18 mouse cellular contexts compared by ENCODE assay signal in genomic region chr5:135066008-135066407, GRCm38 (mm10). TPM values are rescaled to one million over a fixed set of nuclear protein-coding genes. Genes with fewer than 3 reads are reported as not detected.
DNase-seq lines count a peak whose midpoint lies in the region; ATAC-seq and TF ChIP-seq lines count a peak whose summit lies in the region.
"Had no signal": no experiment of that assay in that cellular context is flagged by ENCODE, and none has a peak within 500 bp of the region (broad histone marks: within the 10 kb centered on the region; RNA-seq: fewer than 3 reads in every experiment).

No protein-coding gene starts in this region.

- H3K36me3 ChIP-seq in forebrain, embryonic 10.5 days (replicated peaks) = peaks cover 47% of the 10 kb centered on the region
- peaks cover 34% of the 10 kb centered on the region for H3K36me3 ChIP-seq in forebrain, embryonic 13.5 days (ENCODE audit: poor library complexity, severe bottlenecking)
- peaks cover 23% of the 10 kb centered on the region for H3K36me3 ChIP-seq in hindbrain, embryonic 14.5 days (replicated peaks; ENCODE audit: control insufficient read depth, insufficient read depth)
- H3K36me3 ChIP-seq in hindbrain, embryonic 11.5 days (ENCODE audit: control insufficient read depth, insufficient read depth, low read length) = no peaks in the 10 kb centered on the region
- peaks cover 3% of the 10 kb centered on the region for H3K36me3 ChIP-seq in midbrain, embryonic 15.5 days (replicated peaks)
- H3K36me3 ChIP-seq in midbrain, embryonic 16.5 days (ENCODE audit: control insufficient read depth, insufficient read depth, low read length) = peaks cover 7% of the 10 kb centered on the region; the same call in 1 of the 2 replicates
- H3K36me3 ChIP-seq in liver, embryonic 14.5 days (replicated peaks; ENCODE audit: control insufficient read depth, insufficient read depth, low read depth) = no peaks in the 10 kb centered on the region; the same call in 1 of the 2 replicates
- H3K36me3 ChIP-seq: intestine, embryonic 15.5 days had no signal

- no peaks in the 10 kb centered on the region for H3K27me3 ChIP-seq in forebrain, embryonic 10.5 days (ENCODE audit: poor library complexity, severe bottlenecking)
- H3K27me3 ChIP-seq in forebrain, embryonic 13.5 days = no peaks in the 10 kb centered on the region
- no peaks in the 10 kb centered on the region for H3K27me3 ChIP-seq in hindbrain, embryonic 14.5 days (ENCODE audit: control insufficient read depth, insufficient read depth, low read length)
- no peaks in the 10 kb centered on the region for H3K27me3 ChIP-seq in hindbrain, embryonic 11.5 days (ENCODE audit: control insufficient read depth, insufficient read depth, low read length)
- no peaks in the 10 kb centered on the region for H3K27me3 ChIP-seq in midbrain, embryonic 15.5 days (replicated peaks)
- no peaks in the 10 kb centered on the region for H3K27me3 ChIP-seq in midbrain, embryonic 16.5 days (ENCODE audit: control insufficient read depth, insufficient read depth, low read depth, low read length)
- H3K27me3 ChIP-seq in liver, embryonic 14.5 days (ENCODE audit: control insufficient read depth, insufficient read depth, low read length) = no peaks in the 10 kb centered on the region
- H3K27me3 ChIP-seq: intestine, embryonic 15.5 days had no signal

- H3K4me1 ChIP-seq in forebrain, embryonic 10.5 days = peaks cover 26% of the 10 kb centered on the region
- H3K4me1 ChIP-seq in forebrain, embryonic 13.5 days = peaks cover 24% of the 10 kb centered on the region
- peaks cover 24% of the 10 kb centered on the region for H3K4me1 ChIP-seq in hindbrain, embryonic 14.5 days (replicated peaks; ENCODE audit: control insufficient read depth, insufficient read depth, low read length)
- no peaks in the 10 kb centered on the region for H3K4me1 ChIP-seq in hindbrain, embryonic 11.5 days (replicated peaks; ENCODE audit: control insufficient read depth, insufficient read depth, low read length)
- H3K4me1 ChIP-seq in midbrain, embryonic 15.5 days = peaks cover 27% of the 10 kb centered on the region
- H3K4me1 ChIP-seq in midbrain, embryonic 16.5 days (ENCODE audit: control insufficient read depth, insufficient read depth, low read length) = peaks cover 21% of the 10 kb centered on the region
- peaks cover 16 to 20% of the 10 kb centered on the region in 2 experiments for H3K4me1 ChIP-seq in liver, embryonic 14.5 days (replicated peaks; ENCODE audit: control insufficient read depth in 2 of 2, insufficient read depth in 2 of 2, low read length in 1 of 2)

- no peaks in the 10 kb centered on the region for H3K9me3 ChIP-seq in forebrain, embryonic 10.5 days
- no peaks in the 10 kb centered on the region for H3K9me3 ChIP-seq in forebrain, embryonic 13.5 days (replicated peaks)
- H3K9me3 ChIP-seq in hindbrain, embryonic 14.5 days (ENCODE audit: control insufficient read depth, low read length) = no peaks in the 10 kb centered on the region
- no peaks in the 10 kb centered on the region for H3K9me3 ChIP-seq in hindbrain, embryonic 11.5 days (ENCODE audit: control insufficient read depth, low read length)
- H3K9me3 ChIP-seq in midbrain, embryonic 15.5 days = no peaks in the 10 kb centered on the region
- no peaks in the 10 kb centered on the region for H3K9me3 ChIP-seq in midbrain, embryonic 16.5 days (replicated peaks; ENCODE audit: control insufficient read depth, low read length, poor library complexity, severe bottlenecking)
- no peaks in the 10 kb centered on the region for H3K9me3 ChIP-seq in liver, embryonic 14.5 days (ENCODE audit: control insufficient read depth, low read length)
- H3K9me3 ChIP-seq: intestine, embryonic 15.5 days had no signal

- ATAC-seq in forebrain, embryonic 13.5 days = no peak
- ATAC-seq in hindbrain, embryonic 14.5 days (ENCODE audit: low FRiP score) = no peak
- ATAC-seq in hindbrain, embryonic 11.5 days (ENCODE audit: low FRiP score) = no peak
- no peak for ATAC-seq in midbrain, embryonic 15.5 days (replicated peaks)
- ATAC-seq in midbrain, embryonic 16.5 days = no peak
- ATAC-seq in liver, embryonic 14.5 days (ENCODE audit: insufficient read depth) = no peak
- ATAC-seq: intestine, embryonic 15.5 days had no signal

- WGBS in forebrain, embryonic 10.5 days = 92% methylated on average over 3 of the region's 3 CpGs
- 88% methylated on average over 3 of the region's 3 CpGs for WGBS in forebrain, embryonic 13.5 days
- 91% methylated on average over 3 of the region's 3 CpGs for WGBS in hindbrain, embryonic 14.5 days
- 96% methylated on average over 3 of the region's 3 CpGs for WGBS in hindbrain, embryonic 11.5 days
- whole genome bisulfite sequencing in midbrain, embryonic 15.5 days = 95% methylated on average over 3 of the region's 3 CpGs
- WGBS in midbrain, embryonic 16.5 days = 92% methylated on average over 3 of the region's 3 CpGs
- WGBS in liver, embryonic 14.5 days (ENCODE audit: insufficient replicate concordance) = 75% methylated on average over 3 of the region's 3 CpGs

- TF ChIP-seq CTCF in liver, embryonic 14.5 days (IDR thresholded peaks at IDR 0.05; ENCODE audit: low read depth) = no peak

- DNase-seq in forebrain, embryonic 10.5 days (ENCODE audit: extremely low spot score, low spot score) = no peak
- DNase-seq in hindbrain, embryonic 14.5 days (ENCODE audit: low spot score) = no peak
- no peak for DNase-seq in hindbrain, embryonic 11.5 days (ENCODE audit: low spot score)
- no peak for DNase-seq in liver, embryonic 14.5 days (ENCODE audit: low read depth in 3 of 3, low spot score in 3 of 3)
- no peak for DNase-seq in left cerebral cortex, adult 11 months (ENCODE audit: low spot score)
- DNase-seq: adrenal gland, adult 8-10 months; cerebellum, postnatal 14 days; embryo, embryonic 11 days; gastrocnemius, postnatal 14 days; heart, postnatal 10 days; layer of hippocampus, postnatal 36 days; lung, adult 18-20 months; lung, postnatal 4 days; thymus, adult 18-20 months had no signal

- no peak overlapping the region for H3K4me2 ChIP-seq in forebrain, embryonic 13.5 days
- H3K4me2 ChIP-seq in hindbrain, embryonic 14.5 days (replicated peaks) = peak overlapping the region; percentile 94; the same call in 1 of the 2 replicates
- no peak overlapping the region for H3K4me2 ChIP-seq in hindbrain, embryonic 11.5 days (replicated peaks; ENCODE audit: low read depth, low read length)
- H3K4me2 ChIP-seq in midbrain, embryonic 15.5 days = 0 out of 2 replicates have a peak overlapping the region, but pooled peaks have one; percentile 79
- H3K4me2 ChIP-seq in midbrain, embryonic 16.5 days (ENCODE audit: low read length) = no peak overlapping the region
- 0 out of 2 replicates have a peak overlapping the region, but pooled peaks have one; percentile 93 for H3K4me2 ChIP-seq in liver, embryonic 14.5 days (ENCODE audit: low read depth)

- no peak overlapping the region for H3K27ac ChIP-seq in forebrain, embryonic 10.5 days
- no peak overlapping the region for H3K27ac ChIP-seq in forebrain, embryonic 13.5 days
- H3K27ac ChIP-seq in hindbrain, embryonic 14.5 days = no peak overlapping the region
- no peak overlapping the region for H3K27ac ChIP-seq in hindbrain, embryonic 11.5 days (ENCODE audit: low read depth, low read length)
- no peak overlapping the region for H3K27ac ChIP-seq in midbrain, embryonic 15.5 days
- no peak overlapping the region for H3K27ac ChIP-seq in midbrain, embryonic 16.5 days (ENCODE audit: low read length)
- no peak overlapping the region for H3K27ac ChIP-seq in liver, embryonic 14.5 days
- H3K27ac ChIP-seq: intestine, embryonic 15.5 days had no signal

- no peak overlapping the region for H3K9ac ChIP-seq in forebrain, embryonic 13.5 days
- no peak overlapping the region for H3K9ac ChIP-seq in hindbrain, embryonic 14.5 days
- no peak overlapping the region for H3K9ac ChIP-seq in hindbrain, embryonic 11.5 days (ENCODE audit: low read depth, low read length)
- H3K9ac ChIP-seq in midbrain, embryonic 15.5 days = no peak overlapping the region
- H3K9ac ChIP-seq in midbrain, embryonic 16.5 days (ENCODE audit: low read depth, low read length) = no peak overlapping the region
- H3K9ac ChIP-seq in liver, embryonic 14.5 days (replicated peaks) = no peak overlapping the region
- H3K9ac ChIP-seq: intestine, embryonic 15.5 days had no signal

- peak overlapping the region; percentile 93; the same call in 1 of the 2 replicates for H3K4me3 ChIP-seq in forebrain, embryonic 10.5 days
- no peak overlapping the region for H3K4me3 ChIP-seq in forebrain, embryonic 13.5 days
- H3K4me3 ChIP-seq in hindbrain, embryonic 14.5 days (replicated peaks; ENCODE audit: low read length) = no peak overlapping the region
- no peak overlapping the region for H3K4me3 ChIP-seq in hindbrain, embryonic 11.5 days (ENCODE audit: low read depth, low read length)
- no peak overlapping the region for H3K4me3 ChIP-seq in midbrain, embryonic 15.5 days
- no peak overlapping the region for H3K4me3 ChIP-seq in midbrain, embryonic 16.5 days (ENCODE audit: low read depth, low read length)
- H3K4me3 ChIP-seq in liver, embryonic 14.5 days (ENCODE audit: insufficient read depth in 1 of 2, low read depth in 2 of 2, low read length in 2 of 2) = no peak overlapping the region
- H3K4me3 ChIP-seq: intestine, embryonic 15.5 days had no signal

- no peak for TF ChIP-seq EP300 in liver, embryonic 14.5 days (IDR thresholded peaks at IDR 0.05; ENCODE audit: low read depth)

RNA-seq across cellular contexts. Expression of gene Bud23, which starts 1.2 kb away (rescaled TPM):
- polyA plus RNA-seq in forebrain, embryonic 10.5 days (2016; fragmentation: Nextera tagmentation; extraction: Ambion mirVana) = 172 and 176 TPM in 2 replicates
- 101 and 112 TPM in 2 replicates for polyA plus RNA-seq in forebrain, embryonic 13.5 days (2015; fragmentation: Nextera tagmentation; extraction: Ambion mirVana)
- polyA plus RNA-seq in hindbrain, embryonic 14.5 days (2014; fragmentation: Nextera tagmentation; extraction: Ambion mirVana) = 61.9 and 63.3 TPM in 2 replicates
- polyA plus RNA-seq in hindbrain, embryonic 11.5 days (2014; fragmentation: Nextera tagmentation; extraction: Ambion mirVana) = 113 and 118 TPM in 2 replicates
- 78.1 and 82.5 TPM in 2 replicates for polyA plus RNA-seq in midbrain, embryonic 15.5 days (2015; fragmentation: Nextera tagmentation; extraction: Ambion mirVana)
- polyA plus RNA-seq in midbrain, embryonic 16.5 days (2015; fragmentation: Nextera tagmentation; extraction: Ambion mirVana) = 74.4 and 76.9 TPM in 2 replicates
- polyA plus RNA-seq in liver, embryonic 14.5 days (2012; rRNA removed) = 36.7 and 43.3 TPM in 2 replicates
- 46.0 and 50.1 TPM in 2 replicates for polyA plus RNA-seq in liver, embryonic 14.5 days (2014; fragmentation: Nextera tagmentation; extraction: Ambion mirVana)

RNA-seq across cellular contexts. Expression of gene Dnajc30, which starts 2.0 kb away (rescaled TPM):
- polyA plus RNA-seq in forebrain, embryonic 10.5 days (2016; fragmentation: Nextera tagmentation; extraction: Ambion mirVana) = 25.0 and 26.1 TPM in 2 replicates
- 31.3 and 33.8 TPM in 2 replicates for polyA plus RNA-seq in forebrain, embryonic 13.5 days (2015; fragmentation: Nextera tagmentation; extraction: Ambion mirVana)
- polyA plus RNA-seq in hindbrain, embryonic 14.5 days (2014; fragmentation: Nextera tagmentation; extraction: Ambion mirVana) = 42.5 and 43.0 TPM in 2 replicates
- polyA plus RNA-seq in hindbrain, embryonic 11.5 days (2014; fragmentation: Nextera tagmentation; extraction: Ambion mirVana) = 26.2 and 29.2 TPM in 2 replicates
- polyA plus RNA-seq in midbrain, embryonic 15.5 days (2015; fragmentation: Nextera tagmentation; extraction: Ambion mirVana) = 43.4 and 47.8 TPM in 2 replicates
- polyA plus RNA-seq in midbrain, embryonic 16.5 days (2015; fragmentation: Nextera tagmentation; extraction: Ambion mirVana) = 48.8 and 49.6 TPM in 2 replicates
- 9.5 and 12.1 TPM in 2 replicates for polyA plus RNA-seq in liver, embryonic 14.5 days (2012; rRNA removed)
- polyA plus RNA-seq in liver, embryonic 14.5 days (2014; fragmentation: Nextera tagmentation; extraction: Ambion mirVana) = 13.3 and 14.2 TPM in 2 replicates

RNA-seq across cellular contexts. Expression of gene Vps37d, which starts 12.1 kb away (rescaled TPM):
- 6.6 and 7.7 TPM in 2 replicates for polyA plus RNA-seq in forebrain, embryonic 10.5 days (2016; fragmentation: Nextera tagmentation; extraction: Ambion mirVana)
- 17.8 and 19.1 TPM in 2 replicates for polyA plus RNA-seq in forebrain, embryonic 13.5 days (2015; fragmentation: Nextera tagmentation; extraction: Ambion mirVana)
- 32.9 and 37.1 TPM in 2 replicates for polyA plus RNA-seq in hindbrain, embryonic 14.5 days (2014; fragmentation: Nextera tagmentation; extraction: Ambion mirVana)
- polyA plus RNA-seq in hindbrain, embryonic 11.5 days (2014; fragmentation: Nextera tagmentation; extraction: Ambion mirVana) = 10.4 and 12.0 TPM in 2 replicates
- 39.5 and 47.8 TPM in 2 replicates for polyA plus RNA-seq in midbrain, embryonic 15.5 days (2015; fragmentation: Nextera tagmentation; extraction: Ambion mirVana)
- polyA plus RNA-seq in midbrain, embryonic 16.5 days (2015; fragmentation: Nextera tagmentation; extraction: Ambion mirVana) = 32.4 and 33.6 TPM in 2 replicates
- polyA plus RNA-seq in liver, embryonic 14.5 days (2012; rRNA removed) = 0.29 and 0.30 TPM in 2 replicates
- 0.06 and 0.10 TPM in 2 replicates for polyA plus RNA-seq in liver, embryonic 14.5 days (2014; fragmentation: Nextera tagmentation; extraction: Ambion mirVana)

RNA-seq across cellular contexts. Expression of gene Mlxipl, which starts 23.7 kb away (rescaled TPM):
- polyA plus RNA-seq in forebrain, embryonic 10.5 days (2016; fragmentation: Nextera tagmentation; extraction: Ambion mirVana) = 4.0 and 4.1 TPM in 2 replicates
- polyA plus RNA-seq in forebrain, embryonic 13.5 days (2015; fragmentation: Nextera tagmentation; extraction: Ambion mirVana) = 1.4 and 1.6 TPM in 2 replicates
- 0.91 and 1.1 TPM in 2 replicates for polyA plus RNA-seq in hindbrain, embryonic 14.5 days (2014; fragmentation: Nextera tagmentation; extraction: Ambion mirVana)
- 1.2 and 1.6 TPM in 2 replicates for polyA plus RNA-seq in hindbrain, embryonic 11.5 days (2014; fragmentation: Nextera tagmentation; extraction: Ambion mirVana)
- 0.81 and 0.91 TPM in 2 replicates for polyA plus RNA-seq in midbrain, embryonic 15.5 days (2015; fragmentation: Nextera tagmentation; extraction: Ambion mirVana)
- polyA plus RNA-seq in midbrain, embryonic 16.5 days (2015; fragmentation: Nextera tagmentation; extraction: Ambion mirVana) = 0.87 and 1.0 TPM in 2 replicates
- 14.7 and 18.5 TPM in 2 replicates for polyA plus RNA-seq in liver, embryonic 14.5 days (2012; rRNA removed)
- 6.6 and 8.4 TPM in 2 replicates for polyA plus RNA-seq in liver, embryonic 14.5 days (2014; fragmentation: Nextera tagmentation; extraction: Ambion mirVana)

RNA-seq across cellular contexts. Expression of gene Stx1a, which starts 42.7 kb away (rescaled TPM):
- 8.7 and 10.0 TPM in 2 replicates for polyA plus RNA-seq in forebrain, embryonic 10.5 days (2016; fragmentation: Nextera tagmentation; extraction: Ambion mirVana)
- polyA plus RNA-seq in forebrain, embryonic 13.5 days (2015; fragmentation: Nextera tagmentation; extraction: Ambion mirVana) = 34.1 and 38.7 TPM in 2 replicates
- polyA plus RNA-seq in hindbrain, embryonic 14.5 days (2014; fragmentation: Nextera tagmentation; extraction: Ambion mirVana) = 113 and 134 TPM in 2 replicates
- 21.8 and 24.0 TPM in 2 replicates for polyA plus RNA-seq in hindbrain, embryonic 11.5 days (2014; fragmentation: Nextera tagmentation; extraction: Ambion mirVana)
- polyA plus RNA-seq in midbrain, embryonic 15.5 days (2015; fragmentation: Nextera tagmentation; extraction: Ambion mirVana) = 156 and 157 TPM in 2 replicates
- polyA plus RNA-seq in midbrain, embryonic 16.5 days (2015; fragmentation: Nextera tagmentation; extraction: Ambion mirVana) = 162 and 195 TPM in 2 replicates
- polyA plus RNA-seq in liver, embryonic 14.5 days (2012; rRNA removed) = 2.0 and 2.3 TPM in 2 replicates
- polyA plus RNA-seq in liver, embryonic 14.5 days (2014; fragmentation: Nextera tagmentation; extraction: Ambion mirVana) = 0.72 and 0.73 TPM in 2 replicates

Comparison
In these comparisons a context has a peak if more than half of its experiments do, and no peak if none do; other contexts are left out.
1. H3K4me2 ChIP-seq: peak in hindbrain, embryonic 14.5 days (single experiment), midbrain, embryonic 15.5 days (single experiment) and liver, embryonic 14.5 days (single experiment); none in forebrain, embryonic 13.5 days (single experiment), hindbrain, embryonic 11.5 days (single experiment) and midbrain, embryonic 16.5 days (single experiment).